Mouse (Mus musculus) thymus, postnatal 14 days (tissue): ENCODE measurements around the gene Acaa1a.

Source experiments
- DNase-seq: peaks from one replicate; pipeline ENCODE4 v3.0.0; 2021

Gene Acaa1a

GRCm38 (mm10) chr9:119394808-119395207 is 55.3 kb downstream of the Acaa1a start:
- DNase-seq, result no peak
